Mouse (Mus musculus) CD4-positive, CD25-positive, alpha-beta regulatory T cell, adult 2 months (primary cell): Measurements from ENCODE around the gene Phf12.
"Not testable (repeated sequence)": the region's sequence is repeated elsewhere in the genome, so short reads cannot be mapped to it uniquely, and the experiment has no call there.

Experiments used
- DNase-seq: peaks from one replicate; pipeline ENCODE4 v3.0.0-alpha.2; 2012; ENCODE audit warnings: low read depth, low spot score

Phf12 gene

DNA sequence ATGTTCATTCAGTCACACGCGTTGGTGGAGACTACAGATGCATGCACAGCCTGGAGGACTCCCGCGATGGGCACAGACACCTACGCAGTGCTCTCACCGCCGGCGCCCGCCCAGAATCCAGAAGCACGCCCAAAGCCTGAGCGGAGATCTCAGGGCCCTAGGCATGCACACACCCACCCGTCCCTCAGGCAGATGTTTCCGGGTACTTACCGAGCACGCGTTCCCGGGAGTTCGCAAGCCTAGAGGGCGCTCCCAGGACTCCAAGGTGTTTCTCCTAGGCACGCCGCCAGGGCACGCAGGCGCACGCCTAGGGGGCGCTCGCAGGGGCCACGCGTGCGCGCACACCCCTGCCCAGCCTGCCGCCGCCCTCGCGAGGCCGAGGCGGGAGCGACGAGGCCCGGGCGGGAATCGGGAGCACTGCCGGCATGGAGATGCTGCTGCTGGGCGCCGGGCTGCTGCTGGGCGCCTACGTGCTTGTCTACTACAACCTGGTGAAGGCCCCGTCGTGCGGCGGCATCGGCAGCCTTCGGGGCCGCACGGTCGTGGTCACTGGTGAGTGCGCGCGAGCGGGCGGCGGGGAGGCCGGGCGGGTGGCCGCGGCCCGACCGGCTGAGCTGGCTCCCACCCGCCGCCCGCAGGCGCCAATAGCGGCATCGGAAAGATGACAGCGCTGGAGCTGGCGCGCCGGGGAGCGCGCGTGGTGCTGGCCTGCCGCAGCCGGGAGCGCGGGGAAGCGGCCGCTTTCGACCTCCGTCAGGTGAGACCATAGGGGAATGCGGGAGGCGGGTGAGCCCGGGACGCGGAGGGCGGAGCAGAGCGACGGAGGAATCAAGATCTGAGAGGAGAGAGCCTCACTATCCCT lies 49.6 kb downstream of the Phf12 start, which contains the start of gene Dhrs13:
TSS of gene Dhrs13 (plus strand) at position 334 of the 862 bp plus-strand sequence.
- DNase-seq, result peak; percentile 93

DNA sequence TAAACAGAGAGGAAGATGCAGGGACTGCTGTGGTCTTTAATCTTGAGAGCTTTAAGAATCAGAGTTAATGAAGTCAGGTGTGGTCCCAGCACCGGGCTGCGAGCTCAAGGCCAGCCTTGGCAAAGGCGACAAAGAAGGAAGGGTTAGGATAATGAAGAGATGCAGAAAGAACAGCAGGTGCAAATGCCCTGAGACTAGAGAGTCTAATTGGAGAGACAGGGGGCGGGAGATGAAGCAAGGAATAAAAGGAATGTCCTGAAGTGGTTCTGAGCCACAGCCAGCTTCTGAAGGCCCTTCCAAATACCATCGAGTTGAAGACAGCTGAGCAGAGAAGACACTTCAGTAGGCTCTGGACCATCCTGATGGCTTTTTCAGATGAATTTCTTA lies 50.2 kb downstream of the Phf12 start:
- no peak for DNase-seq

DNA sequence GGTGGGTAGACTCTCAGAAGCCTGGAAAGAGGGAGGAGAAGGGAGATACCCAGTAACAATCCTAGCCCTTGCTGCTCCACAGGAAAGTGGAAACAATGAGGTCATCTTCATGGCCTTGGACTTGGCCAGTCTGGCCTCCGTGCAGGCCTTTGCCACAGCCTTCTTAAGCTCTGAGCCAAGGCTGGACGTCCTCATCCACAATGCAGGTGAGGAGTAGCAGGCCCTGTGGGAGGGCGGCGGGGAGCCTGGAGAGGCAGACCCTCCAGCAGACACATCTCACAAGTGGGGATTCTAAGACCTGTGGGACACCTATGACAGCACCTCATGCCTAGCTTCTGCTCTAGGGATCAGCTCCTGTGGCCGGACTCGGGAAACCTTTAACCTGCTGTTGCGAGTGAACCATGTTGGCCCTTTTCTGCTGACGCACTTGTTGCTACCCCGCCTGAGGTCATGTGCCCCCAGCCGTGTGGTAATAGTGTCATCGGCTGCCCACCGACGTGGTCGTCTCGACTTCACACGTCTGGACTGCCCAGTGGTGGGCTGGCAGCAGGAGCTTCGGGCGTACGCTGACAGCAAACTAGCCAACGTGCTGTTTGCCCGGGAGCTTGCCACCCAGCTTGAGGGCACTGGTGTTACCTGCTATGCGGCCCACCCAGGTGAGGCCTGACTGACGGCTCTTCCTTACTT lies 51.5 kb downstream of the Phf12 start:
- no peak for DNase-seq

DNA sequence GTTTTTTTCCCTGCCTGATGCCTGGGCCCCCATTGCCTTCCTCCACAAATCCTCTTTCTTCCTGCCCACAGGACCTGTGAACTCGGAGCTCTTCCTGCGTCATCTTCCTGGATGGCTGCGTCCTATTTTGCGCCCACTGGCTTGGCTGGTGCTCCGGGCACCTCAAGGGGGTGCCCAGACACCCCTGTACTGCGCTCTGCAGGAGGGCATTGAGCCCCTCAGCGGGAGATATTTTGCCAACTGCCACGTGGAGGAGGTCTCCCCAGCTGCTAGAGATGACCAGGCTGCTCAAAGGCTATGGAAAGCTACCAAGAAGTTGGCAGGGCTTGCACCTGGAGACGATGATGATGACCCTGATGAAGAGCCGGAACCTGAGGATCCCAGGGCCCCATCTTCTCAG lies 54.2 kb downstream of the Phf12 start:
- no peak for DNase-seq

DNA sequence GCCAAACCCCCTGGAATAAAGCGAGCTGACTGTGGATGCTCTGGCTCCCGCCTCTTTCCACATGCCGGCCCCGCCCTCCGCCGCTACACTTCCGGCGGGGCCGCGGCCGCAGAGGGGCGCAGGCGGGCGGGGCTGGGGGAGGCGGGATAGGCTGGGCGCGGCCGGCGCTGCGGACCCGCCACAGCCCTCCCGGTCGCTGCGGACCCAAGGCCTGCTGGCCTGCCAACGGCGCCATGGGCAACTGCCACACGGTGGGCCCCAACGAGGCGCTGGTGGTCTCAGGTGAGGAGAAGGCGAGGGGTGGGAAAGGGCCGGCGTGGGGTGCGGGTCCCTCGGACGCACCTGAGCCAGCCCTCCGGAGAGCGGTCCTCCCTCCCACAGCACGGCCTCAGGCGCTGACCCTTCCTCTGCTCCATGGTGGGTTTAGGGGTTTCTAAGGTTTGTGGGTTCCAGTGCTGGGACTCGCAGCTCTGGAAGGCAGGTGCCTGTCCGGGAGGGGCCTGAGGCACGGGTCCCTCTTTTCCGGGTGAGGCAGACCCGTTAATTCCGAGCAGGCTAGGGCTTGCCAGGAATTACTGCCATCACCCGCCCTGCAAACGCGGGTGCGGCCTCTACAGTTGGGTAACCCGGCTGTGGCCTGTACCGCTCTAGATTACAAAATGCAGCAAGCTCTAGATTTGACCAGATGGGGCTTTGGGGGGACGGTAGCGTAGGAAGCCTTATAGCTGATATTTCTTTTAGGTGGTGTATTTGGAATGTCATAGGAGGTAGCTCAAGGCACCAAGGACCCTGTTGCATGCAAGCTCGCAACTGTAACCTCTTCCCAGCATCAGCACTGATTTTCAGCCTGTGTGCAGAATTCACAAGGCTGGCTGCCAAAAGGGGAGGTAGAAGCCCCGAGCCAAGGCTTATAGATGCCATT lies 55.5 kb downstream of the Phf12 start, which contains the start of gene Flot2:
TSS of gene Flot2 (plus strand) at position 101 of the 922 bp plus-strand sequence.
- peak; percentile 76 for DNase-seq

DNA sequence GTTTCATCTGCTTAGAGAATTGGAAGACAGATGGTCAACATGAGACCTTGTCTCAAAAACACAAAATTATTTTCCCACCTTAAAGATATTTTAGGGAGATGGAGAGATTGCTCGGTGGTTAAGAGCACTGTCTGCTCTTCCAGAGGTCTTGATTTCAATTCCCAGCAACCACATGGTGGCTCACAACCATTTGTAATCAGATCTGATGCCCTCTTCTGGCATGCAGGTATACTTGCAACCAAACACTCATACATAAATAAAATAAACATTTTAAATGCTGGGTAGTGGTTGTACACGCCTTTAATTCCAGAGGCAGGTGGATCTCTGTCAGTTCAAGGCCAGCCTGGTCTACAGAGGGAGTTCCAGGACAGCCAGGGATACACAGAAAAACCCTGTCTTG lies 58.3 kb downstream of the Phf12 start:
- DNase-seq, result no peak

DNA sequence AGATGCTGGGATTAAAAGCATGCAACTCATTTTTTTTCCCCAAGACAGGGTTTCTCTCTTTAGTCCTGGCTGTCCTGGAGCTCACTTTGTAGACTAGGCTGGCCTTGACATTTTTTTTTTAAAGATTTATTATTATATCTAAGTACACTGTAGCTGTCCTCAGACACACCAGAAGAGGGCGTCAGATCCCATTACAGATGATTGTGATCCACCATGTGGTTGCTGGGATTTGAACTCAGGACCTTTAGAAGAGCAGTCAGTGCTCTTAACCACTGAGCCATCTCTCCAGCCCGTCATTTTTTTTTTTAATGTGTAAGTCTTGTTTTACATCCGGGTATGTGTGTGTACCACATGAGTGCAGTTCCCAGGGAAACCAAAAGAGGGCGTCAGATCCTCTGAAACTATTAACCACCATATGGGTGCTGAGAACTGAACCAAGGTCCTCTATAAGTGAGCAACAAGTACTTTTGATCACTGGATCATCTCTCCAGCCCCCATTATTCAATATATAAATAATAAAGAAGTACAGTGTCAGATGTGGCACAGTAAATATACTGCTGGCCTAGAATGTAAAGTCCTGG lies 59.8 kb downstream of the Phf12 start:
- DNase-seq, result not testable (repeated sequence)

DNA sequence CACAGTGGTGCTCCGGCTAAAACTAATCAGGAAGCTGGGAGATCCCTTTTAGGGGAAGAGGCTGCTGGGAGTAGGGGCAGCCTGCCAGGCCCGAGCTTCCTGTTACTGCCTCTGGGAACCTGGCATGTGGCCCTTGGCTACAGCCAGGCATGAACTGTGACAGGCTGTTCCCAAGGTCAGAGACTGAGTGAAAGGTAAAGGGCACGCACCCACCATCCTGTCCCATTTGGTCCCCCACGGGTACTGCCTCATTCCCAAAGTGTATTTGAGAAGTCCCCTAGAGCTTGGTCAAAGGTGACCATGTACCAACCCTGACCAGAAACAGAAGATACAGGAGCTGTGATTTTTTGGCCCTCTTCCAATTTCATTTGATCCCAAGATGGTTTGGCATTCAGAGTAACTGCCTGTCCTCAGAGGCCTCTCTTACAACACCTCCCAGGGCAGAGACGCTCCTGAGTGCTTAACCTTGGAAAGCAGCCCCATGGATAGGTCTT lies 62.3 kb downstream of the Phf12 start:
- no peak for DNase-seq

DNA sequence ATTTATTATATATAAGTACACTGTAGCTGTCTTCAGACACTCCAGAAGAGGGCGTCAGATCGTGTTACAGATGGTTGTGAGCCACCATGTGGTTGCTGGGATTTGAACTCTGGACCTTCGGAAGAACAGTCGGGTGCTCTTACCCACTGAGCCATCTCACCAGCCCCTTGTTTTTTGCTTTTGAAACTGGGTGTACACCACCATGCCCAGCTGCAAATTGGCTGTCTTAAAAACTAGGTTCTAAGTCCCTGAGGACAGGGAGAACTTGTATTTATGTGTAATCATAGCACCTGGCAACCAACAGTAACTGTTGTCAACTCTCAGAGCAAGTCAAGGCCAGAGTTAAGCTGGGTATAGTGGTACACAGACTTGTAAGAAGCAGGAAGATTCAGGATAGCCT lies 66.1 kb downstream of the Phf12 start:
- DNase-seq, result not testable (repeated sequence)

DNA sequence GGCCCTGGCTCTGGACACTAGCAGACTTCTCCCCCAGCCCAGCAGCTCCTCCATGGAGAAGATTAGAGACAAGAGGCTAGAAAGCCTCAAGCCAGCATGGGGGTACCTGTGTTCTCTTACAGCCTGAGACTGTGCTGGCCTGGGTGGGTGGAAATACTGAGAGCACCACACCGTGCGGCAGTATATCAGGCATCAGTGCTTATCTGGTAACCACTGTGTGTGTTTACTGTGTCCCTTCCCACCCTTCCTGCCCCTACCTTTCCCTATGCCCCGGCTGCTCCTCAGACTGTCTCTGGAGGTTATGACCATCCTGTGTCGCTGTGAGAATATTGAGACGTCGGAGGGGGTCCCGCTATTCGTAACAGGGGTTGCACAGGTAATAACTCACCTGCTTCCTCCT lies 70.5 kb downstream of the Phf12 start:
- no peak for DNase-seq

DNA sequence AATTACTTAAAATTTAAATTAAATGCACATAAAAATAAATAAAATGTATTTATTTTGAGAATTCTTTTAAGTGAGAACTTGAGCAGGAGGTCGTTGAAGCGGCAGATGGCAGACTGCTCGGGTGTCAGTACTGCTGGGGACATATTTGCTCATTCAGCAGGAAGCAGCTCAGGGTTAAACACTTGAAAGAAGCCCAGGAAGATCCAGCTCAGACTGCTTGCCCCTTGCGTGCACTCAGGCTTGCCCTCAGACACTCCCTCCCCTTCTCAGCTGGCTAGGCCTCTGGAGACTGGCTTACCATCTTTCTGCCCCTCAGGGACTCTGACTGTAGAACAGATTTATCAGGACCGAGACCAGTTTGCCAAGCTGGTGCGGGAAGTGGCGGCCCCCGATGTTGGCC lies 74.4 kb downstream of the Phf12 start:
- no peak for DNase-seq

DNA sequence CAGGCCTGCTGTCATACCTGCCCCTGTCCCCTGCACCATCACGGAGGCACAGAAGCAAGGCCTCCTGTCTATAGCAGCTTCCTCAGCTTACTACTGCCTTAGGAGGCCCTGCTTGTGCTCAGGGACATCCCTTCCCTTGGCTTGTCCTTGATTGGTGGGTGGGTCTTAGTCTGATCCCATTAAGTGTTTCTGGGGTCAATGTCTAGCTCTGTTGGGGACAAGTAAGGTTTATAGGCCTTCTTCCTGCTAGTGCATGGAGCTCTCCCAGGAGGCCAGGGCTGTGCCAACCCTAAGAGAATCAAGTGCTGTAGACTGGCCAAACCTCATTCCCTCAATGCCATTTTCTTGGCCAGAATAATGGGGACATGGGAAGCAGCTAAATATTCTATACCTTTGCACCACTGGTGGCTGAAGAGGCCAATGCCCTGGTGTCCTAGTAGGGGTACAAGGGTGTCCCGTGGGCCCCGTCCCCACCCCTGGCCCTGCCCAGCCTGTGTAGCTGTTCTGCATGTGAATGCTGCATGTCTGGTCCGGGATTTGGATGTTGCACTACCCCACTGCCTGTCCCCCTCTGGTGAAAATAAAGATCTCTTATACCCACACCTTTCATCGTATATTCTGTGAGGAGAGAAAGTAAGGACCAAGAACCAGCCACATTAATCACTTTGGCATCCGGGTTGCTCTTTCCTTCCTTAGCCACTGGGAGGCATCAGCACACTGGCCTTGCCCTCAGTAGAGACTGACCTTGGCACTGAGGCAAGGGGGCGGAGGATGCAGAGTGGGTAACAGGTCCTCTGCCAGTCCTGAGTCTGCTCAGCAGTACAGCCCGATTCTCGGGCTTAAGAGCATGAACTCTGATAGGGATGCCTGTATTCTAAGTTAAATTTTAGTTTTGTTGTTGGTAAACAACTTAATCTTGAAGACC lies 77.5 kb downstream of the Phf12 start:
- peak; percentile 65 for DNase-seq

DNA sequence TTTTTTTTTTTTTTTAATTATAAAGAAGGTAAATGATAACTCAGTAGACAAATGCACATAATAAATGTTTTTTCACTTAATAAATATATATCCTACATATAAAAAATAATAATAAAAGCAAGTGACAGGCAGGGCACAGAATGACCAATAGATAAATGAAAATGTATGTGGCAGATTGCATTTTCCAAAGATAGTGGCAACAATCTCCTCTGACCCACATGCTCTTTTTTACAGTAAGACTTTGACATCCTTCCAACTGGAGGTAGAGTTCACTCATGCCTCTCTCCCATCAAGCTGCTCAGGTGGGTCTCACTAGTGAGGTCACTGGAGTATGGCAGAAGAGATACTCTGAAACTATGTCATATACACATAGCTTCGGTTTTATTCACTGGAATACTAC lies 80.0 kb downstream of the Phf12 start:
- no peak for DNase-seq

DNA sequence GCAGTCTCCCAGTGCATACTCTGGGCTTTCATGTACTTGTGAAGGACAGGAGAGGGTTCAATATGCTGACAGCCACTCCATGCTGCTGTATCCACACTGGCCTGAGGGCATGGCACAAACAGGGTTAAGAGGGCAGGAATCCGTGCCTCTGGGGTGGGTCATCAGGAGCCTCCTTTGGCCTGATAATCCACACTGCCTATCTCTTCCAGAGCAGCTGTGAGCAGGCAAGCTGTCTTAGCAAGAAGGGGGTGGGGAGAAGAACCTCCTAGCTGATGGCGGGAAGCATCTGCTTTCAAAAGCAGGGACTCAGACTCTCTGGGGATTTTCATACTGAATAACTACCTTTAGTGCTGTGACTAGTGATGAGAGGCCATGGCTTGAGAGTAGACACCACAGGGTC lies 83.4 kb downstream of the Phf12 start:
- DNase-seq, result no peak

DNA sequence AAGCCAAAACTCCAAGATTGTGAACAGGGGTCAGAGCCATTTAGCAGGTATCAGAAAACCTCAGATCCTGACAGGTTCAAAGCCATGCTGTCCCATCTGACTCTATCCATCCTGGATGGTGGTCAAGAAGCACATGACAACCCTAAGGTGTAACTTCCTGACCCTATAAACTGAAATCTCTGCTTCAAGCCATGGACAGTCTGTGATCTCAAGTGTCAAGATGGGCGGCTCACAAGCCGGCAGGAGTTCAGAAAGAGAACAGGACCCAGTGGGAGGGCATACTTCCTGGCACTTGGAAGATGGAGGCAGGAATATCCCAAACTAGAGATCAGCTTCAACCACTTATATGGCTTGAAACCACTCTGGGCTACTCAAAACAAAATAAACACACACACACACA lies 84.1 kb downstream of the Phf12 start:
- no peak for DNase-seq

DNA sequence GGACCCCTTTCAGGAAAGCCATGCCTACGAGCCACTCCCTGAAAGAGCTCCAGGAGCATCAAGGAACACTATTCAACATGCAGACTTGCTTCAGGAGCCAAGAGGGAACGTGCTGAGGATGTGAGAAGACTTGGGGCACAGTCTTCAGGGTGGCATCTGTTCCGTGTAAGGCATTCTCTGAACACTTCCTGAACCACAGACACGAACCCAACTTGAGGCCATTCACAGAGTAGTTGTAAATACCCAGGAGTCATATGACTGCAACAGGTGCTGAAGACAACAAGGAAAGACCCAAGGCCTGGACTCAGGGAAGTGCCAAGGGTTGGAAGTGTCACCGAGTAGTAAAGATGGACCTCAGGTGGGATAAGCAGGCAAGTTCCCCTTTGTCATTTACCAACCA lies 85.0 kb downstream of the Phf12 start:
- no peak for DNase-seq

DNA sequence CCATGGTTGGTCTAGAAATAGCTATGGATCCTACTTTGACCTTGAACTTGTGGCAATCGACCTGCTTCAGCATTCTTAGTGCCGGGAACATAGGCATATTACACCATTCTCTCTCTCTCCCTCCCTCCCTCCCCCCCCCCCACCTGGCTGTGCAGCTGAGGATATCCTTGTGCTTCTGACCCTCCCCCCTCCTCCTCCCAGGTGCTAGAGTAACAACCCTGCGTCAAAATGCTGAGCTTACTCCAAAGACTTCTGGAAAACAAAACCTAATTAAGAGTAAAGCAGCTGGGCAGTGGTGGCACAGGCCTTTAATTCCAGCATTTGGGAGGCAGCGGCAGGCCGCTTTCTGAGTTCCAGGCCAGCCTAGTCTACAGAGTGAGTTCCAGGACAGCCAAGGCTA lies 86.6 kb downstream of the Phf12 start:
- DNase-seq, result no peak

DNA sequence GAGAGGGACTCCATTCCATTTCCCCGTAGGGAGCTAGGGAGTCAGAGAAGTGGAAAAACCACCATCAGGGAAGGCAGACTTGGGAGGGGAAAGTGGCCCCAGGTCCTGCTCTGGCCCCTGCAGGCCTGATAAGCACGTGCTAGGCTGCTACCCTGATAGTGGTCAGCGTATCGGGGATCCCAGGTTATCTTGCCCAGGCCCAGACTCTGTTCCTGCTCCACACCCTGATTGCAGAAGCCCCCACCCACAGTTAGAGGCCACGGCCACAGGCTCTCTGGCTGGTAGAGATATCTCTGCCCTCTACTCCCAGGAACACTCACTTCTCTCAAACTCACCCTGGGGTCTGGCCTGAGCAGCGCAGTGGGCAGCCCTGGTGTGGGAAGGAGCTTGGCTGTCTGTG lies 87.1 kb downstream of the Phf12 start:
- no peak for DNase-seq

DNA sequence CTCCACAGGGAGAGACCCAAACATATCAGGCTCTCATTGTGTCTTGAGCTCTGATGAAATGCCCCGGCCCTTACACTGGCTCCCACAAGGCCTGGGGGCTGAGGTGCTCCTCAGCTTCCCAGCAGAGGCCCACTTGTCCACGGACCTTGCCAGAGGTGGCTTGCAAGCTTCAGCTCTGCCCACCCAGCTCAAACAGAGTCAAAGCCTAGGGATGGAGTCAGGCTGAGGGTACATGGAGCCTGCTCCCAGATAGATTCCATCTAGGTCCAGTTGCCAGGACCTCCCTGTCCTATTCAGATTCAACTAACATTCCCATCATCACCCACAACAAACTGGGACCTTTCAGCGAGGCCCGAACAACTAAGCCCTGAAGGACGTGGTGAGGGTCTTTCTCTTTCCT lies 89.4 kb downstream of the Phf12 start:
- no peak for DNase-seq

DNA sequence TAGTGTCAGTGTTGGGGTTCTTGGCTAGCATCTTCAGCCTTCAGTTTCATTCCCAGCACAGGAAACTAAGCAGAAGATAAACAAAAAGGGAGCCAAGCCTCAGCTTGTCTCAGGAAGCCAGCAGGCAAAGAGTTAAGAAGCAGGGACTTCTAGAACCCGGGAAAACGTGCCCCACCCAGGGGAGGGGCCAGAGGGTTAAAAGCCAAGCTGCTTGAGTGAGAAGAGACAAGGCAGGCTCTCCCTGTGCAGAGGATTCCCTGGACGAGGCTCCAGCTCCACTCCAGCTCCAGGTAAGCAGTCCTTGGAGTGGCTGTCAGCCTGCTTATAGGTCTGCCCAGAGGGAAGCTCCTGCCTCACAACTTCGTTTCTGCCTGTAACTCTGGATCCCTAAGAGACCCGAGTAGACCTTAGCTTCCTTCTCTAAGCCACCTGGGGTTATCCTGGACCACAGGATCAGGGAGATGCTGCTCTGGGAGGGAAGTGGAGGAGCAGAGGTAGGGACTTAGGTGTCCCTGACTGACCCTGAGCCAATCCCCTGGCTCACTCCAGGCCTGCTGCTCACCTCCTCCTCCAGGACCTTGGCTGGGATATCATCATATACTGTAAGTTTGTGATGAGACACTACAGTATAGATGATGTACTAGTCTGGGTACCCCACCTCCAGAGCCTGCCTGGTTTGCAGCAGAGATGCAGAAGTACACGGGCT lies 90.0 kb downstream of the Phf12 start:
- DNase-seq, result no peak
